Mouse (Mus musculus) embryo, embryonic 9.5 days (tissue): ENCODE measurements around the gene Cyb561a3.
"Not testable (repeated sequence)": the region's sequence is repeated elsewhere in the genome, so short reads cannot be mapped to it uniquely, and the experiment has no call there.

Source experiments
- DNase-seq: peaks from one replicate; pipeline ENCODE4 v3.0.0-alpha.2; 2017; ENCODE audit errors: extremely low spot score

Cyb561a3 gene

DNA sequence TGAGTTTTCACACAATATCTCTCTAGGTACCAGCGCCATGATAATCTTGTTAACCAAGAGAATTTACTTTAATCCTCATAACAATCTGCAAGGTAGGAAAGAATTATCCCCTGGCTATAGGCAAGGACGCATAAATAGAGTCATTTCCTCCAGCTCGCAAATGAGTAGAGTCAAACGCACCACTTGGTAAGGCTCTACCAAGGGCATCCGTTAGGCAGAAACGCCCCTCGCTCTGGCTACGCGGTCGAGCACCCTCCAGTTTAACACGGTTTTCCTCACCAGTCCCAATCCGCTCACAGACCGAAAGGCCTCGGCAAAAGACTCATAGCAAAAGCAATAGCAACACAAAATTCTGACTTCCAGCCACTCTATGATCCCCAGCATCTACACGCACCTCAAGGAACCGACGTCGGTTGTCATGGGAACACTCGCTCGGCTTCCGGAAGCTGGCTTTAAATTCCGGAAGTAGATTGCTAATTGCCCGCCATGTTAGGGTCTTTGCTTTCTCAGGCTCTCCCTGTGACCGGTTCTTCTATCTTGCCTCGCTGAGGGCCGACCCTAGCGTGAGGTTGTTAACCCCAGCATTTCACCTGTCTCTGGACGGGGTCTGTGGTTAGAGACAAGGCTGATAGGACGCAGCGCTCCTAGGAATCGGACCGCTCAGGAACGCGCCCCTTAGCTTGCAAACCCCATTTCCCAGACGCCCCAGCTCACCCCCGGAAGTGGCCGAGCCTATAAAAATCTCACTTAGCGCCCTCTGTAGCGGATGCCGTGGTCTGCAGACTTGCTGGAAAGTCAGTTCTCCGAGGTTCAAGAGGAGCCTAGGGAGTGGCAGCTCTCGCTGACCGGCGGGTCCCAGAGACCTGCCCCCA, at the start of gene Cyb561a3, which contains the start of gene Tmem138:
Gene Cyb561a3 (plus strand): TSS at position 483 of the 872 bp plus-strand sequence.
Gene Tmem138 (minus strand): TSS at position 673 of the 872 bp plus-strand sequence.
- DNase-seq = peak; percentile 96

- no peak for DNase-seq
These were observed 46.9 kb upstream of the Cyb561a3 start for GRCm38 (mm10) chr19:10530082-10530481.

- no peak for DNase-seq
These were observed 37.5 kb upstream of the Cyb561a3 start for GRCm38 (mm10) chr19:10539454-10539853.

GRCm38 (mm10) chr19:10555624-10556510, 21.1 kb upstream of the Cyb561a3 start, which contains the start of gene Tmem216:
Gene Tmem216, minus strand, starts transcription at chr19:10556238.
- DNase-seq = peak; percentile 83

GRCm38 (mm10) chr19:10557001-10557400, 20.0 kb upstream of the Cyb561a3 start:
- no peak for DNase-seq

- no peak for DNase-seq
These were observed 19.5 kb upstream of the Cyb561a3 start for GRCm38 (mm10) chr19:10557430-10557829.

DNA sequence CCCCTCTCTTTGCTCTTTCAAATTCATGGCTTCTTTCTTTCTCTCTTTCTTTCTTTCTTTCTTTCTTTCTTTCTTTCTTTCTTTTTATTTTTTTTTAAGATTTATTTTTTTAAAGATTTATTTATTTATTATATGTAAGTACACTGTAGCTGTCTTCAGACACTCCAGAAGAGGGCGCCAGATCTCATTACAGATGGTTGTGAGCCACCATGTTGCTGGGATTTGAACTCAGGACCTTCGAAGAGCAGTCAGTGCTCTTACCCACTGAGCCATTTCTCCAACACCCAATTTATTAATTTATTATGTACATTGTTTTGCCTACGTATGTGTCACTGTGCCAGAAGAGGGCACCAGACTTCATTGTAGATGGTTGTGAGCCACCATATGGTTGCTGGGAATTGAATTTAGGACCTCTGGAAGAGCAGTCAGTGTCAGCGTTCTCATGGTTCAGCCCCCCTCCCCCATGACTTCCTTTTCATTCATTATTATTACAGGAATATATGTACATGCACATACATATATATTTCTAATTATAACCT, 19.1 kb upstream of the Cyb561a3 start:
- DNase-seq = not testable (repeated sequence)

- DNase-seq = no peak
These were observed 16.9 kb upstream of the Cyb561a3 start for GRCm38 (mm10) chr19:10560108-10560507.

DNA sequence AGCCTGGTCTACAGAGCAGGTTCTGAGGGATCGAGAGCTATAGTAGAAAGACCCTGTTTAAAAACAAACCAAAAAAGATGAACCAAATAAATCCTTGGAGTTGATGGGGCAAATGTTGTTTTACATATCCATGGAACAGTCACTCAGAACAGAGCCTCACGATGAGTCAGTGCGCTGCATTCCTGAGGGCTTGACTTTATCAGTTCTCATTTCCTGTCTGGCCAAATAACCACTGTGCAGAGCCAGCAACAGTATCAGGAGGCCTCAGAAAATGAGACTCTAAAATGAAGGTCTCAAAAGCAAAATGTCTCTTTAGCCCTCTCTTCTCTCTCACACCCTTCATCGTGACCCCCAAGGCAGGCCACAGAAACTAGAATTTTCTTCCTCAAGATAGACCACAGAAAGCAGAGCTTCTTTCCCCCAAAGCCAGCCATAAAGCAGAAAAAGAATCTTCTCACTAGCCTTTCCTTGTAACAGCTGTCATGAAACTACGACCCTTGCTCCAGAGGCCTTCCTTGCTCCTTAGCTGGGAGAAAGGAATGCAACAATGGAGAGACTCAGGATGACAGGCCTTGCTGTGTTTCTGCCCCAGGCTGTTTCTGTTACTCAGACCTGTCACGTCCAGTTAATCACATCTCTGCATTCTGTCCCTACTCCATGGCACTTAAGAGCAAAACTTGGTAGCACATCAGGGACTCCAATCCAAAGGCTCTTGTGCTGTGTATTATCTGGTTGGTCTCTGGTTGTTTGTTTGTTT, 15.2 kb upstream of the Cyb561a3 start:
- DNase-seq = peak; percentile 33

GRCm38 (mm10) chr19:10562351-10562750, 14.6 kb upstream of the Cyb561a3 start:
- no peak for DNase-seq

DNA sequence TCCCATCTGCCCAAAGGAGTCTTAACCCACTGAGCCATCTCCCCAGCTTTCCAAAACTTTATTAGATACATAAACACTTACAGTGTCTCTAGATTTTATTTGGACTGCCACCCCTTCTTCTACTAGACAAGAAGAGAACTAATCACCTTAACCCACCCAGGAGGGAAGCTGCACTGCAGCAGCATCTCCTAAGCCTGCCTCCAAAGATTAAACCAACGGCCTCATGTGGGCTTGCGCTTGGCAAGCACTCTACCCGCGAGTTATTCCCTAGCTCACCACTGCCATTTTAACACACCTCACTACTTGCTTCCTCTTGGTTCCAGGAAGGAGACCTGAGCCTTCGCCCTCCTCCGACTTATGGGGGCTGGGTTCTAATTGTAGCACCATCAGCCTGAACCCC, 12.7 kb upstream of the Cyb561a3 start:
- no peak for DNase-seq

DNA sequence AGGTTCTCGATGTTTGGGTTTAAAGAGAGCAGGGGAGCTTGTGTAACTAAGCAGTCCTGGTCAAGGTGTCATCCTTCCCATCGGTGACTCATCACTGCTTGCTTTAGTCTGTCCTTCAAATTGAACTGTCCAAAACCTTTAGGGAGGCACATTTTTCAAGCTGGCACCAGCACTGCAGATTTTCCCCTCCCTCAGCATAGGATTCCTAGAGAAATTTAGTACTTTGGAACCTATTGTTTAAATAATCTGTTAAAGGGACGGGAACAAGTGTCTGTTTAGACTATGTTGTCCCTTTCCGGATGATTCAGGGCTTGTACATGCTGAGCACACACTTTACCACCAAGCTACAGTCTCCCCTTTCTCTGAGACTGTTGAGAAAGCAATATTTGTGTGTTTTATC, 11.8 kb upstream of the Cyb561a3 start:
- no peak for DNase-seq

- DNase-seq = no peak
These were observed 7.3 kb upstream of the Cyb561a3 start for GRCm38 (mm10) chr19:10569627-10570026.

GRCm38 (mm10) chr19:10580102-10580501, 3.1 kb downstream of the Cyb561a3 start:
- no peak for DNase-seq

GRCm38 (mm10) chr19:10580761-10581160, 3.8 kb downstream of the Cyb561a3 start:
- no peak for DNase-seq

GRCm38 (mm10) chr19:10581984-10582383, 5.0 kb downstream of the Cyb561a3 start:
- DNase-seq = no peak

- DNase-seq = no peak
These were observed 6.7 kb downstream of the Cyb561a3 start for GRCm38 (mm10) chr19:10583550-10584146.

DNA sequence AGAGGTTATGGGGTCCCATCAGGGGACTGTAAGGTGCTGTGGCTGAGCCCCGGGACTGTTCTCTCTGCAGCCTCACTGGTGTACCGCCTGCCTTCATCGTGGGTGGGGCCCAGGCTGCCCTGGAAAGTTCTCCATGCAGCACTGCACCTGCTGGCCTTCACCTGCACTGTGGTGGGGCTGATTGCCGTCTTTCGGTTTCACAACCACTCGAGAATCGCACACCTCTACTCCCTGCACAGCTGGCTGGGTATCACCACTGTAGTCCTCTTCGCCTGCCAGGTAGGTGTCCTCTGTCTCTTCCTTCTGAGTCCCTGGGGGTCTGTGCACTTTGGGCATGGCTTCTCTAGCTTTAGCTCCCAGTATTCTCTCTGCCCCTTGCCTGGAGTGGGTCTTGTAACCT, 8.1 kb downstream of the Cyb561a3 start:
- no peak for DNase-seq

DNA sequence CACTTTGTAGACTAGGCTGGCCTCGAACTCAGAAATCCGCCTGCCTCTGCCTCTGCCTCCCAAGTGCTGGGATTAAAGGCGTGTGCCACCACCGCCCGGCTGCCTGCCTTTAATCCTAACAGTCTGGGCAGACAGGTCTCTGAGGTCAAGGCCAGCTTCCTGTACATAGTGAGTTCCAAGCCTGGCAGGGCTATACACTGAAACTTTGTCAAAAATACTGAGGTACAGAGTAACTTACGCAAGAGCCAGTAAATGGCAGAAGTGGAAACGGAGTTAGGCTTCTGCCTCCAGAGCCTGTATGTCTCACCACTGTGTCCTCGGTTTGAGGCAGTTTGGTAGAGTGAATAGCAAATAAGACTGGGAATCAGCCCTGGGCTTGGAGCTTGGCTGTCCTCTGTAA, 10.3 kb downstream of the Cyb561a3 start:
- DNase-seq = no peak

- no peak for DNase-seq
These were observed 12.3 kb downstream of the Cyb561a3 start for GRCm38 (mm10) chr19:10589127-10589857.
